Mouse (Mus musculus): ENCODE measurements around the gene Cox6a2. TPM values are rescaled to one million over a fixed set of nuclear protein-coding genes. Genes with fewer than 3 reads are reported as not detected.

Cox6a2 gene
- polyA plus RNA-seq, 1 experiment = 414 TPM

DNA sequence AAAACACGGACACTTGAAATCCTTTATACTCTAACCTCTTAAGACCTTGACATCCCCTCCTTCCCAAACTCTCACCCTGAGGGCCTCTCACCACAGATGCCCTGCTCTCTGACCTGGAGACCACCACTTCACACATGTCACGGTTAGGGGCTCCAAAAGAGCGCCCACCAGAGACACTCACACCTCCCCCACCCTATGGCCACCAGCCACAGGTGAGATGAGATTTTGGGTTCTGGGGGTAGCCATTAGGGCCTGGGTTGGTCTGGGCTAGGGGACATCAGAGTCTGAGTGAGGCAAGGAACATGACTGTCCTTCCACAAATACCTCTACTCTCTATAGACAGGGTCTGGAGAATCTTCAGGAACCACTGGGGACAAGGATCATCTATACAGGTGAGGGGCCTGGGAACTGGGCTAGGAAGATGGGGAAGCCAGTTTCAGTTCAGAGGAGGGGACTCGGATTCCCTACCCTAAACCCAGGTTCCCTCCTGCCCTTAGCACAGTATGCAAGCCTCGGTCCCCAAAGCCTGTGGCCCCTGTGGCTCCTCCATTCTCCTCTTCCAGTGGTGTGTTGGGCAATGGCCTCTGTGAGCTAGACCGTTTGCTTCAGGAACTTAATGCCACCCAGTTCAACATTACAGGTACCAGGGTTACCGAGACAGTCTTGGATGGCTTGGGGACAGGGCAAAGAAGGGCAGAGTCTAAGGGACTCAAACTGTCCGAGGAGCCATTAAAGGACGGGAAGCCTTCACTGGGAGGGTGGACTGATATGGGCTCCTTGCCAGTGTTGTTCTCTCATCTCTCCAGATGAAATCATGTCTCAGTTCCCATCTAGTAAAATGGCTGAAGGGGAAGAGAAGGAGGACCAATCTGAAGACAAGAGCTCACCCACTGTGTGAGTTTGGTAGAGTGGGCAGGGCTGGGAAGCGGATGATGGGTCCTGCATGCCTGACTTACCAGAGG, 42.2 kb upstream of the Cox6a2 start:
- Histone ChIP-seq H3K36me3 (ENCODE audit: control insufficient read depth, insufficient read depth, low read length) (peaks cover 14% of the 10 kb centered on the region), H3K4me1 (replicated peaks; ENCODE audit: control insufficient read depth, insufficient read depth, low read length) (peaks cover 12% of the 10 kb centered on the region), H3K4me3 (ENCODE audit: control insufficient read depth, insufficient read depth, low read length) (no peak overlapping the region), H3K27ac (ENCODE audit: control insufficient read depth, insufficient read depth, low read length) (no peak overlapping the region), H3K27me3 (ENCODE audit: control insufficient read depth, insufficient read depth, low read length) (no peaks in the 10 kb centered on the region)
- TF ChIP-seq POLR2A (IDR thresholded peaks at IDR 0.05; ENCODE audit: control insufficient read depth, extremely low read depth, insufficient read depth, low read length, poor library complexity) (no peak), CTCF (IDR thresholded peaks at IDR 0.05; ENCODE audit: borderline replicate concordance, control insufficient read depth, extremely low read depth, insufficient read depth, low read length, poor library complexity) (no peak)
- WGBS = 93% methylated on average over 10 of the region's 10 CpGs
- no peak for DNase-seq

DNA sequence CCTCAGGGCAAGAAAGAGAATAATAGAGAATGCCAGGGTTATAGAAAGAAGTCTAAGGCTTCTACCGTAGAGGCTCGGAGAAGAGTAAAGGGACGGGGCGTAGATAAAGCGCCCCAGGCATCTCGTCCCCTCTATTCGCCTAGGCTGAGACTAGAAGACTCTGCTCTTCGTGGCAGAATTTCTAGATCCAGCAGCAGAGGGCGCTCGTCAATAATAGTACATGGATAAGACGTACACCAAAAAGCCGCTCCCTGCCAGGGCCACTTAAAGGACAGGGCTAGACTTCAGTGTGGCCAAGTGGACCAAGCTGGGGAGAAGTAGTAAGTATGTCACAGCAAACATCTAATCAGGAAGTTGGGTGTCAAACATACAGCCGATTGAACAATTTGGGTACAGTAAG, 41.3 kb upstream of the Cox6a2 start:
- TF ChIP-seq POLR2A (IDR thresholded peaks at IDR 0.05; ENCODE audit: control insufficient read depth, extremely low read depth, insufficient read depth, low read length, poor library complexity) (no peak), CTCF (IDR thresholded peaks at IDR 0.05; ENCODE audit: borderline replicate concordance, control insufficient read depth, extremely low read depth, insufficient read depth, low read length, poor library complexity) (no peak)
- no peaks in the 10 kb centered on the region for H3K27me3 ChIP-seq (ENCODE audit: control insufficient read depth, insufficient read depth, low read length)
- 21% methylated on average over 13 of the region's 13 CpGs for WGBS
- no peak overlapping the region for H3K27ac ChIP-seq (ENCODE audit: control insufficient read depth, insufficient read depth, low read length)
- H3K4me1 ChIP-seq (replicated peaks; ENCODE audit: control insufficient read depth, insufficient read depth, low read length) = peaks cover 7% of the 10 kb centered on the region
- peaks cover 21% of the 10 kb centered on the region for H3K36me3 ChIP-seq (ENCODE audit: control insufficient read depth, insufficient read depth, low read length)
- no peak overlapping the region for H3K4me3 ChIP-seq (ENCODE audit: control insufficient read depth, insufficient read depth, low read length)
- DNase-seq = peak; percentile 78

DNA sequence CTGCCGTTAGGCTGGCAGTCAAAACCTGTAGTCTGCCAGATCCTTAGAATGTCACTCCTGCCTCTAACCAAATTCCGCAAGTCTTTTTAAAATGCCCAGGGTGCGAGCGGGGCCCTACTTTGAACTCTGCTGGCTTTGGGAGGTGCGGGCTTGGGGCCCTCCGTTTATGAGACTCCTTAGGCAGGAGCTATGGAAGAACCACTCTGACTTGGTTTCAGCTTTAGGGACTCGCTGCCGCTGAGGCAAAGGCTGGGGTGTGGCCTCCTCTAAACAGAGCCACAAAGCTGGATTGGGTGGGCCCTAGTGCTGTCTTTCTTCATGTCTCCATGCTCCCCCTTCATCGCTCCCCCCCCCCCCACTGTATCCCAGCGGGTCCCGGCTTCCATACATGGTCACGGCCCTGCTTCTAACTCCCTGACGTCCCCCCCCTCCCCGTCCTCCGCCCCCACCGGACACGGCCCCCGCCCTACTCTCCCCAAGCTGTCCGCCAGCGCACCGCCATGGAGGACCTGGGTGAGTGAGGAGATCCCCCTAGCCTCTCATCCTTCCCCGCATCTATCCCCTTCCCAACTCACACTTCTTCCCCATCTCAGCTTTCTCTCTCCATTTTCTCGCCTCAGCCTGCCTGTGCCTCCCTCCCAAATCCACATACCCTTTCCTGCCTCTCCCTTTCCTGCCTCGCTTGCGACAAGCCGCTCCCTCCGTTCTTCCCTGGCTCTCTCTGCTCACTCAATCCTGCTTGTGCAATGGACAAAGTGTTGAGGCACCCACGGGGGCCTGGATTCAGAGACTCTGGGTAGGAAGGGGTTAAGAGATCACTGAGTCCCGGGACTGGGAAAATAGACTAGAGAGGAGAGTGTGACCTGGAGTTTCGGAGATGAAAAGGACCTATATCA, 40.6 kb upstream of the Cox6a2 start, which contains the start of gene Tgfb1i1:
Gene Tgfb1i1 (plus strand): TSS at position 317 of the 896 bp plus-strand sequence.
- Histone ChIP-seq H3K27me3 (ENCODE audit: control insufficient read depth, insufficient read depth, low read length) (no peaks in the 10 kb centered on the region), H3K27ac (ENCODE audit: control insufficient read depth, insufficient read depth, low read length) (no peak within 1 kb of the TSS), H3K4me3 (ENCODE audit: control insufficient read depth, insufficient read depth, low read length) (no peak within 1 kb of the TSS), H3K4me1 (replicated peaks; ENCODE audit: control insufficient read depth, insufficient read depth, low read length) (no peaks in the 10 kb centered on the region), H3K36me3 (ENCODE audit: control insufficient read depth, insufficient read depth, low read length) (peaks cover 21% of the 10 kb centered on the region)
- no peak for TF ChIP-seq CTCF (IDR thresholded peaks at IDR 0.05; ENCODE audit: borderline replicate concordance, control insufficient read depth, extremely low read depth, insufficient read depth, low read length, poor library complexity)
- no peak for TF ChIP-seq POLR2A (IDR thresholded peaks at IDR 0.05; ENCODE audit: control insufficient read depth, extremely low read depth, insufficient read depth, low read length, poor library complexity)
- DNase-seq = no peak
- 42% methylated on average over 29 of the region's 30 CpGs for WGBS

DNA sequence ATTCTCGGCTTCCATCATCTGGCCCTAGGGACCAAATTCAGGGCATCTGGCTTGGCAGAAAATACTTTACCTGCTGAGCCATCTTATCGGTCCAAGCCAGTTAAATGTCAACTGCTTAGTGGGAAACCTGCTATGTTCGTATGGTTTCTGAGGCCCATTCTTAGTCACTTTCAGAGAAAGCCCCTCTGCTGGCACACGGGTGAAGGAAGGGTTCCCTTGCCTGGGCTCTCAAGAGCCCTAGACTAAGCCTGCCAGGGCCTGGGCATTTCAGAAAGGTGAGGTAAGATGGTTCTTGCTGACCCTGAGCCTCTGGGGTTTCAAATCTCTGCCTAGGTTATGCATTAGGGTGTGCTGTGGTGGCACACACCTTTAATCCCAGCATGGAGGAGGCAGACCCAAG, 39.4 kb upstream of the Cox6a2 start:
- Histone ChIP-seq H3K4me1 (replicated peaks; ENCODE audit: control insufficient read depth, insufficient read depth, low read length) (no peaks in the 10 kb centered on the region), H3K36me3 (ENCODE audit: control insufficient read depth, insufficient read depth, low read length) (peaks cover 30% of the 10 kb centered on the region), H3K4me3 (ENCODE audit: control insufficient read depth, insufficient read depth, low read length) (no peak overlapping the region), H3K27me3 (ENCODE audit: control insufficient read depth, insufficient read depth, low read length) (no peaks in the 10 kb centered on the region), H3K27ac (ENCODE audit: control insufficient read depth, insufficient read depth, low read length) (no peak overlapping the region)
- 97% methylated on average over 4 of the region's 4 CpGs for WGBS
- no peak for DNase-seq
- TF ChIP-seq POLR2A (IDR thresholded peaks at IDR 0.05; ENCODE audit: control insufficient read depth, extremely low read depth, insufficient read depth, low read length, poor library complexity) (no peak), CTCF (IDR thresholded peaks at IDR 0.05; ENCODE audit: borderline replicate concordance, control insufficient read depth, extremely low read depth, insufficient read depth, low read length, poor library complexity) (no peak)

GRCm38 (mm10) chr7:128244410-128245025, 38.3 kb upstream of the Cox6a2 start:
- 97% methylated on average over 18 of the region's 18 CpGs for WGBS
- peaks cover 36% of the 10 kb centered on the region for H3K36me3 ChIP-seq (ENCODE audit: control insufficient read depth, insufficient read depth, low read length)
- TF ChIP-seq POLR2A (IDR thresholded peaks at IDR 0.05; ENCODE audit: control insufficient read depth, extremely low read depth, insufficient read depth, low read length, poor library complexity) = no peak
- no peak for TF ChIP-seq CTCF (IDR thresholded peaks at IDR 0.05; ENCODE audit: borderline replicate concordance, control insufficient read depth, extremely low read depth, insufficient read depth, low read length, poor library complexity)
- no peaks in the 10 kb centered on the region for H3K27me3 ChIP-seq (ENCODE audit: control insufficient read depth, insufficient read depth, low read length)
- no peak overlapping the region for H3K27ac ChIP-seq (ENCODE audit: control insufficient read depth, insufficient read depth, low read length)
- H3K4me3 ChIP-seq (ENCODE audit: control insufficient read depth, insufficient read depth, low read length) = no peak overlapping the region
- no peaks in the 10 kb centered on the region for H3K4me1 ChIP-seq (replicated peaks; ENCODE audit: control insufficient read depth, insufficient read depth, low read length)
- no peak for DNase-seq

GRCm38 (mm10) chr7:128243921-128244320, 37.7 kb upstream of the Cox6a2 start:
- Histone ChIP-seq H3K4me3 (ENCODE audit: control insufficient read depth, insufficient read depth, low read length) (no peak overlapping the region), H3K27me3 (ENCODE audit: control insufficient read depth, insufficient read depth, low read length) (no peaks in the 10 kb centered on the region), H3K36me3 (ENCODE audit: control insufficient read depth, insufficient read depth, low read length) (peaks cover 36% of the 10 kb centered on the region), H3K27ac (ENCODE audit: control insufficient read depth, insufficient read depth, low read length) (no peak overlapping the region), H3K4me1 (replicated peaks; ENCODE audit: control insufficient read depth, insufficient read depth, low read length) (no peaks in the 10 kb centered on the region)
- TF ChIP-seq CTCF (IDR thresholded peaks at IDR 0.05; ENCODE audit: borderline replicate concordance, control insufficient read depth, extremely low read depth, insufficient read depth, low read length, poor library complexity) = no peak
- TF ChIP-seq POLR2A (IDR thresholded peaks at IDR 0.05; ENCODE audit: control insufficient read depth, extremely low read depth, insufficient read depth, low read length, poor library complexity) = no peak
- no peak for DNase-seq
- WGBS = 95% methylated on average over 10 of the region's 10 CpGs

Measured in thymus, adult 2 months (tissue).